Mouse (Mus musculus) hindbrain, embryonic 16.5 days (tissue): ENCODE data around the gene Ubxn6. TPM values are rescaled to one million over a fixed set of nuclear protein-coding genes. Genes with fewer than 3 reads are reported as not detected.

ENCODE experiments used
- ATAC-seq: fragments of 200-750 bp; cut with Nextera tagmentation; 2 replicates; pipeline ENCODE4 v1.8.0; 2017; ENCODE audit warnings: moderate TSS enrichment, moderate library complexity
- H3K27ac ChIP-seq: fragments of 300-500 bp; sonication (generic); 2 replicates; pipeline ENCODE4 v1.5.1; 2014; ENCODE audit warnings: low read depth, mild to moderate bottlenecking, control low read depth, low read length, moderate library complexity
- H3K27me3 ChIP-seq: fragments of 300-500 bp; sonication (generic); replicated peaks from 2 replicates; pipeline ENCODE4 v1.6.1; 2014; ENCODE audit warnings: low read length; ENCODE audit not compliant: control insufficient read depth, insufficient read depth
- H3K36me3 ChIP-seq: fragments of 300-500 bp; sonication (generic); 2 replicates; pipeline ENCODE4 v1.6.1; 2014; ENCODE audit warnings: mild to moderate bottlenecking, low read length, moderate library complexity, mixed read lengths; ENCODE audit not compliant: control insufficient read depth, insufficient read depth
- H3K4me1 ChIP-seq: fragments of 300-500 bp; sonication (generic); 2 replicates; pipeline ENCODE4 v1.6.1; 2014; ENCODE audit warnings: low read depth, low read length; ENCODE audit not compliant: control insufficient read depth, insufficient read depth
- H3K4me2 ChIP-seq: fragments of 300-500 bp; sonication (generic); 2 replicates; pipeline ENCODE4 v1.6.1; 2014; ENCODE audit warnings: mild to moderate bottlenecking, low read length, control low read depth, moderate library complexity
- H3K4me3 ChIP-seq: fragments of 300-500 bp; sonication (generic); 2 replicates; pipeline ENCODE4 v1.5.1; 2014; ENCODE audit warnings: mild to moderate bottlenecking, low read length, control low read depth, moderate library complexity
- H3K9ac ChIP-seq: fragments of 300-500 bp; sonication (generic); 2 replicates; pipeline ENCODE4 v1.6.1; 2014; ENCODE audit warnings: low read depth, mild to moderate bottlenecking, control low read depth, low read length, moderate library complexity
- H3K9me3 ChIP-seq: fragments of 300-500 bp; sonication (generic); 2 replicates; pipeline ENCODE4 v1.6.1; 2014; ENCODE audit warnings: mild to moderate bottlenecking, low read length, moderate library complexity; ENCODE audit not compliant: control insufficient read depth
- WGBS: fragments of 180-500 bp; shearing (Covaris S2); extraction: QIAGEN DNeasy Blood & Tissue Kit; methylation state at CpG from one replicate; pipeline ENCODE4 v1.1.7; 2014; 5-methylcytosine and 5-hydroxymethylcytosine counted together
- polyA plus RNA-seq: library from polyadenylated mRNA; unstranded; fragments of >200 nt; fragmentation: Nextera tagmentation; extraction: Ambion mirVana; gene quantifications from 2 replicates; pipeline ENCODE4 v1.2.1, GENCODE M21; 2015

Ubxn6 gene
- polyA plus RNA-seq, 1 experiment from 2014 or later, result 79.5 TPM

DNA sequence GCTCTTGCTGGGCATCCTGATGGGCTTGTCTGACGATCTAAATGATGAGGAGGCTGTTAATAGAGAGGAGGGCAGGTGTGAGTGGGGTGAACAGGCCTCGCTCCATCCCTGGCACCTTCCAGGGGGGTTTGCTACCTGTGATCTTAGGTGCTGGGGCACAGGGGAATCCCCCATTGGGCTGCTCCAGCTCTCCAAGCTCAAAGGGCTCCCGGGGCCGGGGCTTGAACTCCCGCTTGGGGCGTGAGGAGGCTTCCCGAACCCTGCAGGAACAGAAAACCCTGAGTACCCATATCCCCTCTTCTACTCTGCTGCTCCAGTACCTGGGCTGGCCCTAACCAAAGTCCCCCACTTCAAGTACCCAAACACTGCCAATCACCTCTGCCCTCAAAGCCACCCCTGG lies 57.0 kb downstream of the Ubxn6 start:
- 86% methylated on average over 7 of the region's 7 CpGs for WGBS
- no peaks in the 10 kb centered on the region for H3K27me3 ChIP-seq
- H3K9ac ChIP-seq, result no peak overlapping the region
- no peaks in the 10 kb centered on the region for H3K9me3 ChIP-seq
- no peak for ATAC-seq
- H3K4me3 ChIP-seq, result no peak overlapping the region
- no peak overlapping the region for H3K4me2 ChIP-seq
- peaks cover 58% of the 10 kb centered on the region for H3K36me3 ChIP-seq
- no peak overlapping the region for H3K27ac ChIP-seq
- peaks cover 5% of the 10 kb centered on the region; the same call in 1 of the 2 replicates for H3K4me1 ChIP-seq

Other genes with a start within 250 kb of the Ubxn6 start
- gene Zfp119a, start 196.1 kb downstream of the Ubxn6 start, polyA plus RNA-seq, result 10.5 and 12.1 TPM in 2 replicates
- 12.7 and 14.7 TPM in 2 replicates for gene Zfp959, start 182.9 kb downstream of the Ubxn6 start, polyA plus RNA-seq
- 6.9 and 8.7 TPM in 2 replicates for gene Zfp119b, start 125.5 kb downstream of the Ubxn6 start, polyA plus RNA-seq
- gene Ebi3, start 122.4 kb downstream of the Ubxn6 start, polyA plus RNA-seq, result 6.3 and 7.2 TPM in 2 replicates
- 20.5 and 23.2 TPM in 2 replicates for gene Yju2, start 115.9 kb downstream of the Ubxn6 start, polyA plus RNA-seq
- gene Shd, start 104.6 kb downstream of the Ubxn6 start, polyA plus RNA-seq, result 177 and 182 TPM in 2 replicates
- gene Fsd1, start 88.5 kb downstream of the Ubxn6 start, polyA plus RNA-seq, result 227 and 252 TPM in 2 replicates
- gene Stap2, start 69.4 kb downstream of the Ubxn6 start, polyA plus RNA-seq, result 6.5 and 6.8 TPM in 2 replicates
- 119 and 127 TPM in 2 replicates for gene Mpnd, start 69.3 kb downstream of the Ubxn6 start, polyA plus RNA-seq
- gene Sh3gl1, start 38.4 kb downstream of the Ubxn6 start, polyA plus RNA-seq, result 106 and 112 TPM in 2 replicates
- gene Chaf1a, start 34.6 kb downstream of the Ubxn6 start, polyA plus RNA-seq, result 4.5 and 6.7 TPM in 2 replicates
- gene Hdgfl2, start 4.6 kb upstream of the Ubxn6 start, polyA plus RNA-seq, result 125 and 136 TPM in 2 replicates
- gene Plin4, start 34.8 kb upstream of the Ubxn6 start, polyA plus RNA-seq, result 0.07 and 0.10 TPM in 2 replicates
- 2.4 and 3.4 TPM in 2 replicates for gene Plin5, start 42.6 kb upstream of the Ubxn6 start, polyA plus RNA-seq
- 0.68 and 0.91 TPM in 2 replicates for gene Lrg1, start 47.0 kb upstream of the Ubxn6 start, polyA plus RNA-seq
- 12.5 and 12.7 TPM in 2 replicates for gene Sema6b, start 65.3 kb upstream of the Ubxn6 start, polyA plus RNA-seq
- 9.1 and 9.9 TPM in 2 replicates for gene Tnfaip8l1, start 87.4 kb upstream of the Ubxn6 start, polyA plus RNA-seq
- 81.4 and 88.4 TPM in 2 replicates for gene Mydgf, start 108.9 kb upstream of the Ubxn6 start, polyA plus RNA-seq
- 21.0 and 29.3 TPM in 2 replicates for gene Dpp9, start 143.9 kb upstream of the Ubxn6 start, polyA plus RNA-seq
- gene Fem1a, start 181.8 kb upstream of the Ubxn6 start, polyA plus RNA-seq, result 17.4 and 18.2 TPM in 2 replicates
- 1.5 and 1.9 TPM in 2 replicates for gene Ticam1, start 201.8 kb upstream of the Ubxn6 start, polyA plus RNA-seq
- 15.5 and 21.1 TPM in 2 replicates for gene Plin3, start 217.8 kb upstream of the Ubxn6 start, polyA plus RNA-seq
- gene Arrdc5, start 225.3 kb upstream of the Ubxn6 start, polyA plus RNA-seq, result not detected in 2 replicates
- gene Uhrf1, start 228.3 kb upstream of the Ubxn6 start, polyA plus RNA-seq, result 23.3 and 28.2 TPM in 2 replicates